Mouse (Mus musculus) lung, embryonic 15.5 days (tissue): Measurements from ENCODE around the gene Gatd1. TPM values are rescaled to one million over a fixed set of nuclear protein-coding genes. Genes with fewer than 3 reads are reported as not detected.

Experiments used
- ATAC-seq: fragments of 200-750 bp; cut with Nextera tagmentation; 2 replicates; pipeline ENCODE4 v1.8.0; 2017; ENCODE audit warnings: moderate number of reproducible peaks, borderline replicate concordance; ENCODE audit not compliant: low FRiP score, low TSS enrichment; ENCODE audit errors: extremely low read depth
- H3K27ac ChIP-seq: fragments of 300-500 bp; sonication (generic); 2 replicates; pipeline ENCODE4 v1.5.1; 2015; ENCODE audit warnings: moderate library complexity, mild to moderate bottlenecking, inconsistent platforms
- H3K27me3 ChIP-seq: fragments of 300-500 bp; sonication (generic); 2 replicates; pipeline ENCODE4 v1.6.1; 2015; ENCODE audit warnings: inconsistent platforms
- H3K36me3 ChIP-seq: fragments of 300-500 bp; sonication (generic); 2 replicates; pipeline ENCODE4 v1.6.1; 2015; ENCODE audit warnings: inconsistent platforms
- H3K4me1 ChIP-seq: fragments of 300-500 bp; sonication (generic); 2 replicates; pipeline ENCODE4 v1.6.1; 2015; ENCODE audit warnings: inconsistent platforms
- H3K4me2 ChIP-seq: fragments of 300-500 bp; sonication (generic); 2 replicates; pipeline ENCODE4 v1.6.1; 2015; ENCODE audit warnings: inconsistent platforms, mild to moderate bottlenecking, moderate library complexity
- H3K4me3 ChIP-seq: fragments of 300-500 bp; sonication (generic); 2 replicates; pipeline ENCODE4 v1.5.1; 2015; ENCODE audit warnings: mild to moderate bottlenecking, inconsistent platforms
- H3K9ac ChIP-seq: fragments of 300-500 bp; sonication (generic); 2 replicates; pipeline ENCODE4 v1.6.1; 2015; ENCODE audit warnings: inconsistent platforms
- H3K9me3 ChIP-seq: fragments of 300-500 bp; sonication (generic); 2 replicates; pipeline ENCODE4 v1.6.1; 2016; ENCODE audit warnings: inconsistent platforms
- WGBS: fragments of 180-500 bp; shearing (Covaris S2); methylation state at CpG from one replicate; pipeline ENCODE4 v1.1.7; 2015; 5-methylcytosine and 5-hydroxymethylcytosine counted together
- polyA plus RNA-seq: library from polyadenylated mRNA; unstranded; fragments of >200 nt; fragmentation: Nextera tagmentation; extraction: Ambion mirVana; gene quantifications from 2 replicates; pipeline ENCODE4 v1.2.1, GENCODE M21; 2015

Gene Gatd1
- polyA plus RNA-seq, 1 experiment from 2014 or later: 51.8 TPM

GRCm38 (mm10) chr7:141394158-141394557 lies 19.8 kb downstream of the Gatd1 start:
- H3K9ac ChIP-seq: no peak overlapping the region
- no peak overlapping the region for H3K4me2 ChIP-seq
- peaks cover 16% of the 10 kb centered on the region for H3K4me1 ChIP-seq
- ATAC-seq: no peak
- no peaks in the 10 kb centered on the region for H3K27me3 ChIP-seq
- no peak overlapping the region for H3K27ac ChIP-seq
- no peak overlapping the region for H3K4me3 ChIP-seq
- WGBS: 79% methylated on average over 7 of the region's 7 CpGs
- H3K9me3 ChIP-seq: no peaks in the 10 kb centered on the region
- peaks cover 19% of the 10 kb centered on the region; the same call in 1 of the 2 replicates for H3K36me3 ChIP-seq

DNA sequence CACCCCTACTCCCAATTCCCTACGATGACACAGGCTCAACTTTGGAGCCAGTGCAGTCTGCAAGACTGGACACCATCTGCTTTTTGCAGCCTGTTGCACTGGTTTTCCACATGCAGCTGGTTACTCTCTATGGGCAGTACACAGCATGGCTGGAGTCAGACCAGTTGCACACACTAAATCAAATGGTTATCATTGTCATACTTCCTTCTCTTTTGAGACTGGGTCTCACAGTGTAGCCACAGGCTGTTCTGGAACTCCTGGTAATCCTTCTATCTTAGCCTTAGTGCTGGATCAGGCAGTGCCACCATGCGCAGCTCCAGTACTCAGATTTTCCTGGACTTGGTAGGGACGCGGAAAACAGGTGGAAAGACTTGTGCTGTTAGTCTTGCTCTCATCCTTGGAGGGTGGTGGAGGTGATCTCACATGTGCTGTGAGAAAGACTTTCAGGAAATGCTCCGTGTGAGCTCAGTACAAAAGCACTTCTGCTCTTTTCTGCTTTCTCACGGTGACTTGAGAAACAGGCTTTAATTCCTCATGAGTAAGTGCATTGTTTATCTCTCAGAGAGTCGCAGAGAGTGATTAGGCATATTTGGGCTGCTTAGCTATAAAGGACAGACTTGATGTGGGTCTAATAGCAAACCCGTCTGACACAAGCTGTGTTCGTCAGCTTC lies 21.2 kb downstream of the Gatd1 start:
- no peak for ATAC-seq
- Histone ChIP-seq H3K4me1 (peaks cover 16% of the 10 kb centered on the region), H3K9me3 (no peaks in the 10 kb centered on the region), H3K27ac (0 out of 2 replicates have a peak overlapping the region, but pooled peaks have one; percentile 29), H3K4me2 (peak overlapping the region; percentile 96), H3K27me3 (no peaks in the 10 kb centered on the region), H3K36me3 (peaks cover 10% of the 10 kb centered on the region; the same call in 1 of the 2 replicates), H3K9ac (peak overlapping the region; percentile 75), H3K4me3 (peak overlapping the region; percentile 79)
- WGBS: 29% methylated on average over 9 of the region's 9 CpGs

DNA sequence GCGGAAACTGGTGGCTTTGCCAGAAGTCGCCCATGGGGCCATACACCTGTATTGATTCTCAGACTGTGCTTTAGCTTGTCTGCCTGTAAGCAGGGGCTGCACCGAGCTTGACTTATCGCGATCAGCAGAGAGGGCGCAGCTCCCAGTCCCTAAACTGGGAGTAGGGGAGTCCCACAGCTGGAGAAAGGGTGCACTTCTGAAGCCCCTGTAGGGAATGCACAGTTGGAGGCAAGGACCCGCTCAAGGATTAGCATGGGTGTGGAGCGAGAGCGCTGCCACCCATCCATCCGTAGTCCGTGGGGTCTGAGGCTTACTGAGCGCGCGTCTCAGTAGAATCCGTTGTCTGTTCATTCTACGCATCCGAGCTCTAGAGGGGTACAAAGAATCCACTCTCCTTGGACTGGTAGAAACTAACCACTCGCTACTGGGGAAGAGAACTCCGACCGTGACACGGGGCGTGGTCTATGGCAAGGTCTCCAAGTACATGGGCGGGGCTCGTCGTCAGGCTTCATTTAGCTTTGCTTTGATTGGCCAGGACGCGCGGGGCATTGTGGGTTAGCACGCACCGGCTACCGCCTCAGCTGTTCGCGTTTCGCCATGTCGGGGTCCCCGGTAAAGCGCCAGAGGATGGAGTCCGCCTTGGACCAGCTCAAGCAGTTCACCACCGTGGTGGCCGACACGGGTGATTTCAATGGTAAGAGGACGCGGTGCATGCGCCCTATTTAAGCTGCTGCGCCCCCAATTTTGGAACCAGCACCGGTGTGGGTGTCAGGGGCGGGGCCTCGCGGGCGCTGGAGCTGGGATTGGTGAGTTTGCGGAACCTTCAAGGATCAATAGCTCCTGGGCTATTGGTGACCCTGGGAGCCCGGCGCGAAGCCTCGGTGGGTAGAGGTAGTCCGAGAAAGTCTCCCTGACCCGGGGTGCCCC lies 22.0 kb downstream of the Gatd1 start, which contains the start of gene Taldo1:
Gene Taldo1 (plus strand): TSS at position 575 of the 927 bp plus-strand sequence.
- Histone ChIP-seq H3K27me3 (no peaks in the 10 kb centered on the region), H3K4me3 (peak within 1 kb of the TSS; percentile 79), H3K27ac (peak within 1 kb of the TSS; percentile 68), H3K4me1 (peaks cover 16% of the 10 kb centered on the region), H3K4me2 (peak within 1 kb of the TSS; percentile 96), H3K9ac (peak within 1 kb of the TSS; percentile 75), H3K36me3 (peaks cover 8% of the 10 kb centered on the region; the same call in 1 of the 2 replicates), H3K9me3 (no peaks in the 10 kb centered on the region)
- peak; percentile 95 for ATAC-seq
- WGBS: under 1% methylated on average over 57 of the region's 57 CpGs

DNA sequence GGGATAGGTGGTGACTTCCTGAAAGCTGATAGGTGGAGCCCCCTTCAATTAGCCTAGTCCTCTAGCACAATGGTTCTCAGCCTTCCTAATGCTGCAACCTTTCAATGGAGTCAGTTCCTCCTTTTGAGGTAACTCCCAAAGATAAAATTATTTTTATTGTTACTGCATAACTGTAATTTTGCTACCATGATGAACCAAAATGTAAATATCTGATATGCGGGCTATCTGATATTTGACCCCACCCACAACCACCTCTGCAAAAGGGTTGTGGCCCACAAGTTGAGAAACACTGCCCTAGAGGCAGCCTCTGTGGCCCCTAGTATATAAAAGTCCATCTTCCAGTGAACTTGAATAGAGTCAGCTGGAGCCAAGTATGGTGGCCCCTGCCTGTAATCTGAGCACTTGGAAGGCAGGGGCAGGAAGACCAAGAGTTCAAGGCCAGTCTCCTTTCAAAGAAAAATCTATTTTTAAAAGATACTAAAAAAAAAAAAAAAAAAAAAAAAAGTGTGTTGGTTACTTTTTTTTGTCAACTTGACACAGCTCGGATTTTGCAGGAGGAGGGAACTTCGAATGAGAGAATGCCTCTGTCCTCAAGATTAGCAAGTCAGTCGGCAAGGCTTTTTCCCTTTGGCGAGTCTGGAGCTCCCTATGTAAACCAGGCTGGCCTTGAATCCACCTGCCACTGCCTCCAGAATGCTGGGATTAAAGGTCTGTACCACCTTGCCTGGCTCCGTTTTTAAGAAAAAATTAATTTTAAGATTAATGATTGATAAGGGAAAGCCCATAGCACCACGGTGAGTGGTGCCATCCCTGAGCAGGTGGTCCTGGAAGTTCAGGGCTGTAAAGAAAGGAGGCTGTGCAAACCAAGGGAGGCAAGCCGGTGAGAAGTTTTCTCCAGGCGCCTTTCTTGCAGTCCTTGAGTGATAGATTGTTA lies 23.3 kb downstream of the Gatd1 start:
- Histone ChIP-seq H3K4me3 (peak overlapping the region; percentile 79; the same call in 1 of the 2 replicates), H3K27ac (no peak overlapping the region), H3K36me3 (no peaks in the 10 kb centered on the region), H3K4me2 (no peak overlapping the region), H3K9me3 (no peaks in the 10 kb centered on the region), H3K4me1 (peaks cover 16% of the 10 kb centered on the region), H3K27me3 (no peaks in the 10 kb centered on the region), H3K9ac (no peak overlapping the region)
- no peak for ATAC-seq
- WGBS: 48% methylated on average over 9 of the region's 9 CpGs

DNA sequence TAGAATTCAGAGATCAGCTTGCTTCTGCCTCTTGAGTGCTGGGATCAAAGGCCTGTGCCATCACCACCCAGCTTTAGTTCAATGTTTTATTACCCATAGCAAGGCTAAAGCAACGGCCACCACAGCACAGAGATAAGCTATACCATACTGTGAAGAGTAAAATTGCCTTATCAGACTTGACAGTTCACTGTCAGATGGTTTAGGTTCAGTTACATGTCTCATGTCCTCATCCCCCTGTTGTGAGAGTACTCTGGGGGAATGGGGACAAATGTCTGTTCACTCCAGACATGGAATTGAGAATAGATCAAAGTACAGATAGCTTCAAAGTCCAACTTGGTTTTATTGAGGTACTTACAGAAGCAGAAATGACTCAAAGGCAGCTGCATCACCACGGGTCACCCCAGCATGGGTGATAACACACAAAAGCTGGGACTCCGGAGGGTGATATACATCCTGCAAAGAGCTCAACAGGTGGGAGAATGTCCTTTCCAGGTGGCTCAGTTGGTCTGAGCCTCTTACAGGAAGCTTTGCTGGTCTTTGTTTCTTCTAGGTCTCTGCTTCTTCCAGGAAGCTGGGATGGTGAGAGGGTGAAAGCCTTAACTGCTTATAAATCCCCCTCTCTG lies 25.3 kb downstream of the Gatd1 start:
- Histone ChIP-seq H3K36me3 (no peaks in the 10 kb centered on the region), H3K9me3 (no peaks in the 10 kb centered on the region), H3K4me3 (no peak overlapping the region), H3K4me2 (no peak overlapping the region), H3K27ac (no peak overlapping the region), H3K4me1 (peaks cover 16% of the 10 kb centered on the region), H3K9ac (no peak overlapping the region), H3K27me3 (no peaks in the 10 kb centered on the region)
- no peak for ATAC-seq
- 41% methylated on average over 3 of the region's 3 CpGs for WGBS

- no peak for ATAC-seq
- 44% methylated on average over 2 of the region's 2 CpGs for WGBS
Measured at GRCm38 (mm10) chr7:141387807-141388486, 26.0 kb downstream of the Gatd1 start.

GRCm38 (mm10) chr7:141381068-141381835 lies 32.7 kb downstream of the Gatd1 start:
- Histone ChIP-seq H3K4me1 (no peaks in the 10 kb centered on the region), H3K9me3 (no peaks in the 10 kb centered on the region), H3K4me3 (no peak overlapping the region), H3K27me3 (no peaks in the 10 kb centered on the region), H3K27ac (no peak overlapping the region), H3K4me2 (no peak overlapping the region), H3K9ac (no peak overlapping the region), H3K36me3 (no peaks in the 10 kb centered on the region)
- no peak for ATAC-seq
- WGBS: 66% methylated on average over 4 of the region's 4 CpGs

More at GRCm38 (mm10) chr7:141387807-141388486, 26.0 kb downstream of the Gatd1 start:
- H3K27ac ChIP-seq: no peak overlapping the region
- no peak overlapping the region for H3K4me2 ChIP-seq
- H3K36me3 ChIP-seq: no peaks in the 10 kb centered on the region
- H3K4me3 ChIP-seq: no peak overlapping the region
- H3K4me1 ChIP-seq: peaks cover 13% of the 10 kb centered on the region
- no peaks in the 10 kb centered on the region for H3K27me3 ChIP-seq
- H3K9ac ChIP-seq: no peak overlapping the region
- H3K9me3 ChIP-seq: no peaks in the 10 kb centered on the region

DNA sequence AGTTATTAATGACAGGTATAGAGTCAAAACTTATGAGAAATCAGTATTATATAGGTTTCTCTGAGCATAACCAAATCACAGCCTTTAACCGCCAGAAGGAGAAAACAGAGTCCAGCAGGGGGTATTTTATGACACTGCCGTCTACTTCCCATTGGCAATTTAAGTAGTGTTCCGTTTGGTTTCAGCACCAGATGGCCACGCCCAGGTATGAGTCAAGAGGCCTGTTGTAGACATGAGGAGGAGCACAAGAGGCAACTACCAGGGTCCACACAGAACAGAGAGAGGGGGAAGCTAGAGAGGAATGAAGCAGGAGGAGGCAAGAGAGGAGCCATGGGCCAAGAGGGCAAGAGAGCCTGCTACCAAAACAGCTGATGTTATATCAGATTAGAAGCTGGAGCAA lies 34.4 kb downstream of the Gatd1 start:
- Histone ChIP-seq H3K4me3 (no peak overlapping the region), H3K9ac (no peak overlapping the region), H3K36me3 (no peaks in the 10 kb centered on the region), H3K27me3 (no peaks in the 10 kb centered on the region), H3K9me3 (no peaks in the 10 kb centered on the region), H3K27ac (no peak overlapping the region), H3K4me2 (no peak overlapping the region), H3K4me1 (no peaks in the 10 kb centered on the region)
- ATAC-seq: no peak
- WGBS: 54% methylated on average over 4 of the region's 4 CpGs

DNA sequence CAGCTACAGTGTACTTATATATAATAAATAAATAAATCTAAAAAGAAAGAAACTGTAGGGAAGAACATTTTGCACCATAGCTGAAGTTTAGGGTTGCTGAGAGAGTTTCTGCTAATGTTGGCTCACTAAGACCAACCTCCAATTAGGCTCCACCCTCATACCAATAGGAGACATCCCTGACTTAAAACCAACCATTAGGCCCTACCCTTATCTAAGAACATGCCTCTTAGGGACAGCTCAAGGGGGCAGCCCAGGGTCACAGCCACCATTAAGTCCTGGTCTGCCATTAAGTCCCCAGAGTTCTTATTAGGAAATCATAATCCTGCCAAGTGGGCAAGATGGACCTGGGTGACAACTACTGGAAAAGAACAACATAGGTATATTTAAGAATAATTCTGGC lies 39.5 kb downstream of the Gatd1 start:
- H3K36me3 ChIP-seq: no peaks in the 10 kb centered on the region

DNA sequence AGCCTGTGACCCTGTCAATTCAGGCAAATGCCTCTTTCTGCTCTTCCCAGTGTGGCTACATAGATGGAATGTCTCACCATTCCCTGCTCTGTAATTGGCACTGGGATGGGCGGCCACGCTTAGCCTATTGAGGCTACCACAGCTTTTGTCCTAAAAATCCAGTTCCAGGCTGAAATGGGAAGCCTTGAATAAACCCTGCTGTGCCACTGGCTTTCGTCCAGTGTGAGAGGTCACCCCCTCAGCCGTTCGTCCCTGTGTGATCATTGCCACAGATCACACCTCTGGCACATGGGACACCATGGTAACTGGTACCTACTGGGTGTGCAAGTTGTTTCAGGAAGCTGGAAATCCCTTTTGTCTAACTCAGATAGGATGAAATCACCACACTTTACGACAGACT lies 40.3 kb downstream of the Gatd1 start:
- H3K36me3 ChIP-seq: no peaks in the 10 kb centered on the region
- no peaks in the 10 kb centered on the region for H3K9me3 ChIP-seq
- no peak for ATAC-seq
- no peak overlapping the region for H3K4me3 ChIP-seq
- H3K27me3 ChIP-seq: no peaks in the 10 kb centered on the region
- H3K4me2 ChIP-seq: no peak overlapping the region
- peaks cover 2% of the 10 kb centered on the region; the same call in 1 of the 2 replicates for H3K4me1 ChIP-seq
- H3K9ac ChIP-seq: no peak overlapping the region
- WGBS: 73% methylated on average over 6 of the region's 6 CpGs
- no peak overlapping the region for H3K27ac ChIP-seq

More for the DNA sequence above, 39.5 kb downstream of the Gatd1 start:
- Histone ChIP-seq H3K4me1 (peaks cover 2% of the 10 kb centered on the region; the same call in 1 of the 2 replicates), H3K4me3 (no peak overlapping the region), H3K27ac (no peak overlapping the region), H3K4me2 (no peak overlapping the region), H3K9me3 (no peaks in the 10 kb centered on the region), H3K9ac (no peak overlapping the region), H3K27me3 (no peaks in the 10 kb centered on the region)
- no peak for ATAC-seq
